Mouse (Mus musculus): ENCODE measurements around the gene Whamm. TPM values are rescaled to one million over a fixed set of nuclear protein-coding genes. Genes with fewer than 3 reads are reported as not detected.

The Whamm gene
- polyA plus RNA-seq (2014; fragmentation: Illumina TruSeq; extraction: RNeasy Lipid Tissue Mini Kit (QIAGEN cat#74804); ENCODE audit: low read depth, low replicate concordance) = 12.7 TPM

DNA sequence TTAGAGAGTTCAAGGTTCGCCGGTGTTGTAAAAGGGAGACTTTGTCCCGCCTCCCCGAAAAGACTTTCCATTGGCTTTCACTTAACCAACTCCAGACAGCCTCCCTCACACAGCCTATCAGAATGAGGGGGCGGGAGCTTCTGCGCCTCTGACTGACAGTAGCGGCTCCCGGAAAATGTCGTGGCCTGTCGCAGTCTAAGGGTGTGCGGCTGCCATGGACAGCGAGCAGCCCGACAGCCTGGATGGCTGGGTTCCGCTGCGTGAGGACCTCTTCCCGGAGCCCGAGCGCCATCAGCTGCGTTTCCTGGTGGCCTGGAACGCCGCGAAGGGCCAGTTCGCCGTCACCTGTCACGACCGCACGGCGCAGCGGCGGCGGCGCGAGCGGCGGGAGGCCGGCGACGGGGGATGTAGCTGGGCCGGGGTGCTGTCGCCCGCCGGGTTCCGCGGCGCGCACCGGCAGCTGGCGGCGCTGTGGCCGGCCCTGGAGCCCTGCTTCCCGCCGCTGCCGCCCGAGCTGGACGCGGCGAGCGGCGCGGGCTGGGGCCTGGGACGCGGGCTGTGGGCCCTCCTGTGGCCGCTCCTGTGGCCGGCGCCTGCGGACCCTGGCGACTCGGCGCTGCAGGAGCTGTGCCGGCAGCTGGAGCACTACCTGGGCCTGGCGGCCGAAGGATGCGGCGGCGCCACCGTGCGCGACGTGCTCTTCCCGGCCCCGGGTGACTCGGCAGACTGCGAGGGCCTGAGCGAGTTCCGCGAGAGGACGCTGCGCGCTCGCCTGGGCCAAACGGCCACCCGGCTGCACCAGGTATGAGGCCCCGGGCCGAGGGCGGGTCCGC lies at the start of gene Whamm:
Gene Whamm (plus strand): TSS at position 159 of the 833 bp plus-strand sequence.

DNA sequence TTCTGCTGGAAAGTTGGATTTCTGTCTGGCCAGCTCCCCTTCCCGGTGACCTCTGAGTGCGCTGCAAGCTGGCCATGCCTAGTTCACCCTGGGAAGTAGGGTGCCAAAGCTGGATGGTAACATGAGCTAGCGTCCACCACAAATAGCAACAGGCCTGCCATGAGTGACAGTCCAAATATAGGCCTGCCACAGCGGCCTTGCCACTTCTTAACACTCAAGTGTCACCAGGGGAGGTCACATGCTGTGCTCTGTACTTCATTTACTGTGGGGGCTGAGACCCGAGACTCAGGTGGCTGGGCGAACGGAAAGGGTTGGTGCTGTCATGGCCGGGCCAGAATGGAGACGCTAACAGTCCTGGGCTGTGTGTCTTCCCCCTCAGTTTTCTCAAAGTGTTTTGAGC lies 4.2 kb upstream of the Whamm start, which contains the start of gene Fsd2:
Gene Fsd2 (minus strand): TSS at position 53 of the 400 bp plus-strand sequence.

Other genes with a start within 250 kb of the Whamm start
- 196 TPM for gene Rps17, start 226.0 kb upstream of the Whamm start, polyA plus RNA-seq (2014; fragmentation: Illumina TruSeq; extraction: RNeasy Lipid Tissue Mini Kit (QIAGEN cat#74804); ENCODE audit: low read depth, low replicate concordance)
- 43.9 TPM for gene Cpeb1, start 115.8 kb upstream of the Whamm start, polyA plus RNA-seq (2014; fragmentation: Illumina TruSeq; extraction: RNeasy Lipid Tissue Mini Kit (QIAGEN cat#74804); ENCODE audit: low read depth, low replicate concordance)
- 1.9 TPM for gene Ap3b2, start 77.3 kb upstream of the Whamm start, polyA plus RNA-seq (2014; fragmentation: Illumina TruSeq; extraction: RNeasy Lipid Tissue Mini Kit (QIAGEN cat#74804); ENCODE audit: low read depth, low replicate concordance)
- not detected for gene BC048679, start 73.0 kb upstream of the Whamm start, polyA plus RNA-seq (2014; fragmentation: Illumina TruSeq; extraction: RNeasy Lipid Tissue Mini Kit (QIAGEN cat#74804); ENCODE audit: low read depth, low replicate concordance)
- 1.2 TPM for gene Fsd2, start 4.3 kb upstream of the Whamm start, polyA plus RNA-seq (2014; fragmentation: Illumina TruSeq; extraction: RNeasy Lipid Tissue Mini Kit (QIAGEN cat#74804); ENCODE audit: low read depth, low replicate concordance)
- 1.2 TPM for gene Homer2, start 136.3 kb downstream of the Whamm start, polyA plus RNA-seq (2014; fragmentation: Illumina TruSeq; extraction: RNeasy Lipid Tissue Mini Kit (QIAGEN cat#74804); ENCODE audit: low read depth, low replicate concordance)
- gene Ramac, start 191.7 kb downstream of the Whamm start, polyA plus RNA-seq (2014; fragmentation: Illumina TruSeq; extraction: RNeasy Lipid Tissue Mini Kit (QIAGEN cat#74804); ENCODE audit: low read depth, low replicate concordance) = 235 TPM
- 7.0 TPM for gene 3110040N11Rik, start 218.2 kb downstream of the Whamm start, polyA plus RNA-seq (2014; fragmentation: Illumina TruSeq; extraction: RNeasy Lipid Tissue Mini Kit (QIAGEN cat#74804); ENCODE audit: low read depth, low replicate concordance)

Data from adrenal gland, adult 10 weeks (tissue).